Mouse (Mus musculus) MEL (cell line): Measurements from ENCODE around the gene Zmynd10. TPM values are rescaled to one million over a fixed set of nuclear protein-coding genes. Genes with fewer than 3 reads are reported as not detected.

Experiments
- DNase-seq: peaks from one replicate; pipeline ENCODE4 v3.0.0; 2011; ENCODE audit warnings: low read depth, low spot score
- H3K27ac ChIP-seq: 2 replicates; pipeline ENCODE4 v1.5.1; 2012; ENCODE audit warnings: low read depth, mild to moderate bottlenecking, control low read depth, low read length, moderate library complexity; ENCODE audit not compliant: control insufficient read depth
- H3K27me3 ChIP-seq, 2 experiments: fragments of 150-350 bp in 1 of 2; sonication (generic) in 1 of 2; 2 replicates each; pipeline ENCODE4 v1.6.1; 2012; ENCODE audit warnings: low read length in 2 of 2, mild to moderate bottlenecking in 2 of 2, improper control_type of control experiment in 1 of 2, moderate library complexity in 1 of 2; ENCODE audit not compliant: insufficient read depth in 2 of 2, control insufficient read depth in 1 of 2
- H3K36me3 ChIP-seq, 2 experiments: 2 replicates each; pipeline ENCODE4 v1.6.1; 2012 to 2014; ENCODE audit warnings: low read length in 2 of 2, improper control_type of control experiment in 1 of 2, inconsistent platforms in 1 of 2, mild to moderate bottlenecking in 1 of 2; ENCODE audit not compliant: insufficient read depth in 2 of 2, control insufficient read depth in 1 of 2
- H3K4me1 ChIP-seq, 2 experiments: fragments of 150-350 bp in 1 of 2; sonication (generic) in 1 of 2; 2 replicates each; pipeline ENCODE4 v1.6.1; 2012; ENCODE audit warnings: low read length in 2 of 2, improper control_type of control experiment in 1 of 2, mild to moderate bottlenecking in 1 of 2; ENCODE audit not compliant: insufficient read depth in 2 of 2, control insufficient read depth in 1 of 2
- H3K4me3 ChIP-seq, 2 experiments: fragments of 150-350 bp in 1 of 2; sonication (generic) in 1 of 2; 2 replicates each; pipeline ENCODE4 v1.5.1; 2012; ENCODE audit warnings: low read depth in 2 of 2, low read length in 2 of 2, mild to moderate bottlenecking in 2 of 2, moderate library complexity in 2 of 2, control low read depth in 1 of 2, improper control_type of control experiment in 1 of 2; ENCODE audit not compliant: control insufficient read depth in 1 of 2, insufficient read depth in 1 of 2
- H3K79me2 ChIP-seq: 2 replicates; pipeline ENCODE4 v1.6.1; 2012; ENCODE audit warnings: mild to moderate bottlenecking, low read length, moderate library complexity; ENCODE audit not compliant: control insufficient read depth, poor library complexity, insufficient read depth
- H3K9ac ChIP-seq: 2 replicates; pipeline ENCODE4 v1.6.1; 2012; ENCODE audit warnings: low read depth, mild to moderate bottlenecking, control low read depth, low read length, moderate library complexity; ENCODE audit not compliant: control insufficient read depth, poor library complexity, severe bottlenecking
- H3K9me3 ChIP-seq: fragments of 150-350 bp; sonication (generic); replicated peaks from 2 replicates; pipeline ENCODE4 v1.6.1; 2012; ENCODE audit warnings: mild to moderate bottlenecking, low read length, improper control_type of control experiment, moderate library complexity; ENCODE audit not compliant: insufficient read depth
- EP300 ChIP-seq, 2 experiments: IDR thresholded peaks; 2 replicates each; pipeline ENCODE4 v1.6.1; 2011; ENCODE audit warnings: improper control_type of control experiment in 2 of 2, low read length in 2 of 2, low read depth in 1 of 2, mild to moderate bottlenecking in 1 of 2
- GATA1 ChIP-seq: IDR thresholded peaks from 2 replicates; pipeline ENCODE4 v1.6.1; 2011; ENCODE audit warnings: low read depth, low read length, improper control_type of control experiment
- HCFC1 ChIP-seq: IDR thresholded peaks from 2 replicates; pipeline ENCODE4 v1.6.1; 2012; ENCODE audit warnings: low read depth, mild to moderate bottlenecking, inconsistent platforms, low read length, improper control_type of control experiment, moderate library complexity
- JUND ChIP-seq: IDR thresholded peaks from 2 replicates; pipeline ENCODE4 v1.6.1; 2011; ENCODE audit warnings: low read depth, mild to moderate bottlenecking, improper control_type of control experiment, low read length
- KAT2A ChIP-seq: conservative IDR thresholded peaks from 2 replicates; pipeline ENCODE4 v1.6.1; 2012; ENCODE audit warnings: low read depth, low read length, improper control_type of control experiment, inconsistent platforms
- MAZ ChIP-seq: IDR thresholded peaks from 2 replicates; pipeline ENCODE4 v1.6.1; 2012; ENCODE audit warnings: low read depth, mild to moderate bottlenecking, inconsistent platforms, low read length, improper control_type of control experiment
- MEF2A ChIP-seq: IDR thresholded peaks from 2 replicates; pipeline ENCODE4 v1.6.1; 2014; ENCODE audit warnings: low read depth, mild to moderate bottlenecking, inconsistent platforms, low read length, improper control_type of control experiment; ENCODE audit not compliant: poor library complexity, insufficient replicate concordance, severe bottlenecking; ENCODE audit errors: extremely low read depth
- MXI1 ChIP-seq: IDR thresholded peaks from 2 replicates; pipeline ENCODE4 v1.6.1; 2011; ENCODE audit warnings: mild to moderate bottlenecking, low read depth, low read length, improper control_type of control experiment
- NELFE ChIP-seq: IDR thresholded peaks from 2 replicates; pipeline ENCODE4 v1.6.1; 2011; ENCODE audit warnings: low read depth, low read length, improper control_type of control experiment
- POLR2A ChIP-seq, 2 experiments: IDR thresholded peaks; 2 replicates each; pipeline ENCODE4 v1.6.1; 2011 to 2012; ENCODE audit warnings: low read length in 2 of 2, mild to moderate bottlenecking in 2 of 2, control low read depth in 1 of 2, improper control_type of control experiment in 1 of 2, low read depth in 1 of 2, moderate library complexity in 1 of 2; ENCODE audit not compliant: control insufficient read depth in 1 of 2, insufficient read depth in 1 of 2, poor library complexity in 1 of 2
- POLR2AphosphoS5 ChIP-seq: IDR thresholded peaks from 2 replicates; pipeline ENCODE4 v1.6.1; 2012; ENCODE audit warnings: low read depth, borderline replicate concordance, mild to moderate bottlenecking, inconsistent platforms, low read length, moderate library complexity, mixed read lengths
- RAD21 ChIP-seq: IDR thresholded peaks from 2 replicates; pipeline ENCODE4 v1.6.1; 2011; ENCODE audit warnings: mild to moderate bottlenecking, low read depth, low read length, improper control_type of control experiment
- SMC3 ChIP-seq: IDR thresholded peaks from 2 replicates; pipeline ENCODE4 v1.6.1; 2011; ENCODE audit warnings: low read depth, low read length, improper control_type of control experiment
- TCF12 ChIP-seq: IDR thresholded peaks from 2 replicates; pipeline ENCODE4 v1.6.1; 2014; ENCODE audit warnings: low read depth, mild to moderate bottlenecking, inconsistent platforms, low read length, improper control_type of control experiment, moderate library complexity
- USF2 ChIP-seq, 2 experiments: IDR thresholded peaks; 2 replicates each; pipeline ENCODE4 v1.6.1; 2011 to 2012; ENCODE audit warnings: improper control_type of control experiment in 2 of 2, low read length in 2 of 2, borderline replicate concordance in 1 of 2, inconsistent platforms in 1 of 2, low read depth in 1 of 2, mild to moderate bottlenecking in 1 of 2; ENCODE audit not compliant: insufficient read depth in 1 of 2
- ZC3H11A ChIP-seq: IDR thresholded peaks from 2 replicates; pipeline ENCODE4 v1.6.1; 2012; ENCODE audit warnings: low read depth, mild to moderate bottlenecking, inconsistent platforms, low read length, improper control_type of control experiment
- ZKSCAN1 ChIP-seq: IDR thresholded peaks from 2 replicates; pipeline ENCODE4 v1.6.1; 2012; ENCODE audit warnings: low read depth, mild to moderate bottlenecking, inconsistent platforms, low read length, improper control_type of control experiment, moderate library complexity
- polyA plus RNA-seq, 2 experiments: library from polyadenylated mRNA; stranded (reverse) in 1 of 2; unstranded in 1 of 2; fragments of >175 nt in 1 of 2; fragments of >200 nt in 1 of 2; gene quantifications; 2 replicates each; pipeline versions ENCODE4 v1.2.1 to v1.2.4; 2012; ENCODE audit warnings: low replicate concordance in 2 of 2, low read depth in 1 of 2; ENCODE audit not compliant: insufficient read length in 2 of 2, insufficient read depth in 1 of 2, missing spikeins in 1 of 2
- total RNA-seq: library from RNA; depleted of rRNA; stranded (reverse); fragments of 300-350 nt; gene quantifications from 2 replicates; pipeline ENCODE4 v1.2.3, GENCODE M21; 2012

Zmynd10 gene
- total and polyA plus RNA-seq, 3 experiments: 0.31 to 0.85 TPM; not detected in 1

DNA sequence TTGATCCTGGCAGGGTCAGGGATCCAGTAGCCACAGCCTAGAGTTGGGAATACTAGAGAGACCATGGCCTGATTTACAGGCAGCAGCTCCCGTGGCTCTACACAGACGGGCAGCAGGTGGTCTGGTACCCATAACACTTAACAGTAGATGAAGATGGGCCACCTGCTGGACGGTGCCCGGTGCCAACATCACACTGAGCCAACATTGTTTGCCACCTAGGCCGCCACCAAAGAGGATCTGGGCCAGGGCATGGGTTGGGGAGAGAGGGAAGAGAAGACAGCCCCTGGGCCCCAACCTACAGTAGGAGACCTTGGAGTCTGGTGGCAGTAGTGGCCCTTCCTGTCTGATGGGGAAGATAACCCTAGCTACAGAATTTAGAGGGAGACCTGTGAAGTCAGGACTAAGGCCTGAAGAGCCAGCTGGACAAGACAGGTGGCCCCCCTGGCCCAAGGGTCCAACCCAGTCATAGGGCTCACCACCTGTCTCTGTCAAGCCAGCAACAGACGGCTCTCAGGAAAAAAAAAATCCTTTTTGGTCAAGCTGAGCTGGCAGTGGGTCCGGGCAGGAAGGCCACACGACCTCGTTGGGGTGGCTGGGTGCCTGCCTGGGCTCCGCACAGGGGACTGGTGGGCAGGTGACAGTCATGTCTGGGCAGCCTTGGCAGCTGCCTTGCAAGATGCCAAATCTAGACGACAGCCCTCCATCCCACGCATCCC, 44.8 kb upstream of the Zmynd10 start:
- Histone ChIP-seq H3K4me3 (no peak overlapping the region), H3K9ac (no peak overlapping the region), H3K9me3 (no peaks in the 10 kb centered on the region), H3K27ac (no peak overlapping the region), H3K36me3 (no peaks in the 10 kb centered on the region), H3K79me2 (no peaks in the 10 kb centered on the region)
- no peak for DNase-seq
- TF ChIP-seq POLR2AphosphoS5: no peak
- TF ChIP-seq HCFC1: no peak
- no peak for TF ChIP-seq MEF2A
- TF ChIP-seq KAT2A: no peak
- no peak for TF ChIP-seq ZKSCAN1
- TF ChIP-seq, all 39 proteins: peak for 0
- peaks cover 11 to 20% of the 10 kb centered on the region in 2 experiments for H3K27me3 ChIP-seq
- H3K4me1 ChIP-seq: no peaks in the 10 kb centered on the region

DNA sequence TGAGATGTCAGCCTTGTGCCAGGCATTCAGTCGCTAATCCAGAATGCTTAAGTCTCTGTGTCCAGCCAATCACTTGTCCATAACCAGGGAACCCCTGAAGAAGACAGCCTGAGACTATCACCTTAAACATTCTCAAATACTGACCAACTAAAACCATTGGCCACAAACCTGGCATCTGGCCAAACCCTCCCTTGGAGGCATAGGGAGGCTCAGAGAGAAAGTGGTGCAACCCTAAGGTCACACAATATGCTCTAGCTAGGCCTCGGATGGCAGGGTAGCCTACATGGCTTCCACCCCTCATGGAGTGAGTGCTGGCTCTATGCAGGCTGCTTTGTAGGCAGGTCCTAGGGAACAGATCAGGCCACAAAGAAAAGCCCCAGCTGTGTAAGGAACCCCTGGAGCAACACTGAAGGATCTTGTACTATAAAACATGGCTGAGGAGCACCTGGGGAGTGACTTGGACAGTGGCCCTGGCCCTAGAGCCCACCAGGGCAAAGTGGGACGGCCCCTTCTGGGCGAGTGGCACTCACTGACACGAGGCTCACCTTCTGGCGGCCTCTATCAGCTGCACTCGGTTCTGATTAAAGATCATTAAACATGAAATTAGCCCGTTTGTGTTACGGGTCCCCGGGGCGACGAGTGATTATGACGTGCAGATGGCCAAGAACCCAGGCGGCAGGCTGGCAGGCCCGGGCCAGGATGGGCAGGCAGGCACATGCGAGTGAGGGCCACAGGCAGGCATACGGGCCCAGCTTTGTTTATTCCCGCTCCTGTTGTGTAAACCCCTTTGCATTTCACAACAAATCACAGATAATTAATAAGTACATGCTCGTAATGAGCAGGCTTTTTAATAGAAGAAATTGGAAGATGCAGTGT, 42.2 kb upstream of the Zmynd10 start:
- H3K27ac ChIP-seq: no peak overlapping the region
- H3K79me2 ChIP-seq: no peaks in the 10 kb centered on the region
- H3K9me3 ChIP-seq: no peaks in the 10 kb centered on the region
- H3K36me3 ChIP-seq: no peaks in the 10 kb centered on the region
- DNase-seq: no peak
- no peak overlapping the region for H3K9ac ChIP-seq
- TF ChIP-seq TCF12: no peak
- TF ChIP-seq GATA1: no peak
- TF ChIP-seq USF2 (IDR thresholded peaks at IDR 0.05; ENCODE audit: borderline replicate concordance in 1 of 2, insufficient read depth in 1 of 2, low read depth in 1 of 2, low read length in 2 of 2): no peak
- TF ChIP-seq MXI1: no peak
- TF ChIP-seq POLR2A (IDR thresholded peaks at IDR 0.05; ENCODE audit: control insufficient read depth in 1 of 2, insufficient read depth in 1 of 2, low read depth in 1 of 2, low read length in 2 of 2, poor library complexity in 1 of 2): no peak
- no peak overlapping the region for H3K4me3 ChIP-seq
- H3K27me3 ChIP-seq: peaks cover 14 to 22% of the 10 kb centered on the region in 2 experiments
- no peaks in the 10 kb centered on the region for H3K4me1 ChIP-seq

DNA sequence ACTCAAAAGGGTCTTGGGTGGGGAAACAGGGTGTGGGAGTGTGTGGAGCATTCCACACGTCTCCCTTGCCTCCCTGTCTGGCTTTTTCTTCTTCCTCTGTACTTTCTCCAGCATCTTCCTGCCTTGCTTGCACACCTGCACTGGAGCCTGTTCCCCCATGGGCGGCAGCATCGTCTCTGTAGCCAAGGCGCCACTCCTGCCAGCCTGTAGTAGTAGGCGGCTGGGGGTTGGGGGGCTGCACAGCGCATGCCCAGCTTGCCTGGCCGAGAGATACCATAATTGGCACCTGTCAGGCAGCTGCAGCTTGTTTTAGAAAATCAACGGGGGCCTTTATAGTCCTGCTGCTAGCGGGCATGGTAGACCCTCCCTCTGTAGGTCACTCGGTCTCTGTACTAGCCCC, 38.8 kb upstream of the Zmynd10 start:
- Histone ChIP-seq H3K27me3 (peaks cover 10 to 14% of the 10 kb centered on the region in 2 experiments), H3K4me1 (no peaks in the 10 kb centered on the region)
- DNase-seq: no peak

More for the DNA sequence above, 38.8 kb upstream of the Zmynd10 start:
- H3K27ac ChIP-seq: no peak overlapping the region
- no peaks in the 10 kb centered on the region for H3K9me3 ChIP-seq
- no peak overlapping the region for H3K9ac ChIP-seq
- TF ChIP-seq EP300 (IDR thresholded peaks at IDR 0.05; ENCODE audit: low read depth in 1 of 2, low read length in 2 of 2): no peak
- TF ChIP-seq NELFE: no peak
- no peak for TF ChIP-seq JUND
- no peak for TF ChIP-seq SMC3
- TF ChIP-seq RAD21: no peak
- no peak for TF ChIP-seq MAZ
- no peak for TF ChIP-seq ZC3H11A
- TF ChIP-seq TCF12: no peak
- no peak for TF ChIP-seq POLR2A (IDR thresholded peaks at IDR 0.05; ENCODE audit: control insufficient read depth in 1 of 2, insufficient read depth in 1 of 2, low read depth in 1 of 2, low read length in 2 of 2, poor library complexity in 1 of 2)
- no peak for TF ChIP-seq ZKSCAN1
- H3K4me3 ChIP-seq: no peak overlapping the region
- H3K36me3 ChIP-seq: no peaks in the 10 kb centered on the region
- no peaks in the 10 kb centered on the region for H3K79me2 ChIP-seq
